ENCODE assay signal across 8 mouse cellular contexts in genomic region chr15:97750697-97751096, GRCm38 (mm10). TPM values are rescaled to one million over a fixed set of nuclear protein-coding genes. Genes with fewer than 3 reads are reported as not detected.
A peak's percentile ranks its signal among the peaks of the same experiment; 100 is the strongest.
DNase-seq lines count a peak whose midpoint lies in the region; ATAC-seq and TF ChIP-seq lines count a peak whose summit lies in the region.

No protein-coding gene starts in this region.

- peak; percentile 87 for ATAC-seq in forebrain, embryonic 13.5 days
- ATAC-seq in hematopoietic stem cell, adult 5-6 weeks (replicated peaks in 1 of 2; ENCODE audit: insufficient read depth in 1 of 2, low FRiP score in 2 of 2, low TSS enrichment in 1 of 2, low read depth in 1 of 2, poor library complexity in 2 of 2, severe bottlenecking in 2 of 2): peak; percentile 84 to 87

- no peaks in the 10 kb centered on the region for H3K79me3 ChIP-seq in C2C12 (ENCODE audit: low read depth)

- H3K4me3 ChIP-seq in C2C12 (ENCODE audit: insufficient read depth, poor library complexity, severe bottlenecking): no peak overlapping the region
- H3K4me3 ChIP-seq in forebrain, embryonic 13.5 days: no peak overlapping the region

- TF ChIP-seq CTCF in C2C12 (IDR thresholded peaks at IDR 0.05; ENCODE audit: control insufficient read depth, insufficient read depth, insufficient read length): no peak

- H3K9me3 ChIP-seq in forebrain, embryonic 13.5 days (replicated peaks): no peaks in the 10 kb centered on the region

- H3K4me2 ChIP-seq in forebrain, embryonic 13.5 days: peak overlapping the region; percentile 18; the same call in 1 of the 2 replicates

- H3K27ac ChIP-seq in forebrain, embryonic 13.5 days: peak overlapping the region; percentile 74

- no peaks in the 10 kb centered on the region for H3K36me3 ChIP-seq in C2C12 (ENCODE audit: control insufficient read depth, insufficient read depth)
- H3K36me3 ChIP-seq in forebrain, embryonic 13.5 days (ENCODE audit: poor library complexity, severe bottlenecking): no peaks in the 10 kb centered on the region

- H3K27me3 ChIP-seq in C2C12 (ENCODE audit: control insufficient read depth, insufficient read depth, insufficient read length): peaks cover 6% of the 10 kb centered on the region
- H3K27me3 ChIP-seq in forebrain, embryonic 13.5 days: no peaks in the 10 kb centered on the region

- peak; percentile 91 for DNase-seq in adrenal gland, postnatal 14 days
- peak; percentile 48 for DNase-seq in layer of hippocampus, adult 9-10 months (ENCODE audit: low spot score)
- DNase-seq in lung, postnatal 36 days: peak; percentile 95
- peak; percentile 45 for DNase-seq in retina, postnatal 7 days (ENCODE audit: low read depth, low spot score)
- DNase-seq in thymus, postnatal 4 days: peak; percentile 78

- peaks cover 27% of the 10 kb centered on the region for H3K4me1 ChIP-seq in forebrain, embryonic 13.5 days

- H3K9ac ChIP-seq in forebrain, embryonic 13.5 days: peak overlapping the region; percentile 21; the same call in 1 of the 2 replicates

- H3K79me2 ChIP-seq in C2C12 (ENCODE audit: control insufficient read depth, insufficient read depth): no peaks in the 10 kb centered on the region

- 19% methylated on average over 12 of the region's 12 CpGs for WGBS in forebrain, embryonic 13.5 days

- no peak overlapping the region for H3ac ChIP-seq in C2C12 (ENCODE audit: control insufficient read depth, insufficient read length, low read depth)

TF ChIP-seq in C2C12, 6 proteins besides CTCF, POLR2A, EP300 and RAD21:
- TF ChIP-seq MAX (IDR thresholded peaks at IDR 0.05) (peak; percentile 81), CEBPB (IDR thresholded peaks at IDR 0.05; ENCODE audit: low read depth) (no peak), MYOD1 (IDR thresholded peaks at IDR 0.05; ENCODE audit: control insufficient read depth, insufficient read length, low read depth) (peak; percentile 79), FOSL1 (IDR thresholded peaks at IDR 0.05; ENCODE audit: insufficient read depth, low read length, poor library complexity, severe bottlenecking) (no peak), USF1 (IDR thresholded peaks at IDR 0.05; ENCODE audit: low read depth) (no peak), MYOG (IDR thresholded peaks at IDR 0.05; ENCODE audit: control insufficient read depth, extremely low read depth, insufficient read length) (no peak)
TF ChIP-seq in C2C12: peak in this region for 2.

RNA-seq across cellular contexts. Expression of gene Rapgef3, which starts 17.1 kb away (rescaled TPM):
- polyA plus RNA-seq in C2C12 (2012; fragmentation: generic; extraction: Trizol): 0.88 TPM
- 22.2 and 24.9 TPM in 2 replicates for total RNA-seq in adrenal gland, postnatal 14 days (2021)
- polyA plus RNA-seq in forebrain, embryonic 13.5 days (2015; fragmentation: Nextera tagmentation; extraction: Ambion mirVana): 6.7 and 7.8 TPM in 2 replicates
- 5.5 and 18.2 TPM in 2 replicates for total RNA-seq in hematopoietic stem cell, adult 5-6 weeks (2017)

RNA-seq across cellular contexts. Expression of gene Endou, which starts 19.6 kb away (rescaled TPM):
- polyA plus RNA-seq in C2C12 (2012; fragmentation: generic; extraction: Trizol): 0.04 TPM
- total RNA-seq in adrenal gland, postnatal 14 days (2021): 0.90 and 1.1 TPM in 2 replicates
- 0.25 and 0.26 TPM in 2 replicates for polyA plus RNA-seq in forebrain, embryonic 13.5 days (2015; fragmentation: Nextera tagmentation; extraction: Ambion mirVana)
- 1.4 and 3.4 TPM in 2 replicates for total RNA-seq in hematopoietic stem cell, adult 5-6 weeks (2017)

RNA-seq across cellular contexts. Expression of gene Slc48a1, which starts 27.6 kb away (rescaled TPM):
- 148 TPM for polyA plus RNA-seq in C2C12 (2012; fragmentation: generic; extraction: Trizol)
- 68.8 and 76.9 TPM in 2 replicates for total RNA-seq in adrenal gland, postnatal 14 days (2021)
- polyA plus RNA-seq in forebrain, embryonic 13.5 days (2015; fragmentation: Nextera tagmentation; extraction: Ambion mirVana): 44.1 and 45.2 TPM in 2 replicates
- total RNA-seq in hematopoietic stem cell, adult 5-6 weeks (2017): 61.1 and 68.9 TPM in 2 replicates

RNA-seq across cellular contexts. Expression of gene Rpap3, which starts 45.1 kb away (rescaled TPM):
- polyA plus RNA-seq in C2C12 (2012; fragmentation: generic; extraction: Trizol): 16.4 TPM
- total RNA-seq in adrenal gland, postnatal 14 days (2021): 14.6 and 19.3 TPM in 2 replicates
- polyA plus RNA-seq in forebrain, embryonic 13.5 days (2015; fragmentation: Nextera tagmentation; extraction: Ambion mirVana): 30.1 and 32.7 TPM in 2 replicates
- total RNA-seq in hematopoietic stem cell, adult 5-6 weeks (2017): 32.9 and 45.8 TPM in 2 replicates

Comparison
In these comparisons a context has a peak if more than half of its experiments do, and no peak if none do; other contexts are left out.
1. DNase-seq: peak in every context shown above with its lines; median percentile 95 in lung, postnatal 36 days; 91 in adrenal gland, postnatal 14 days; 78 in thymus, postnatal 4 days; 48 in layer of hippocampus, adult 9-10 months; 45 in retina, postnatal 7 days.